Mouse (Mus musculus) hindbrain, embryonic 15.5 days (tissue): ENCODE measurements at regions not wholly inside any gene's neighbourhood (a gene's known extent, or its start where the extent isn't known, plus 50 kb on each side); places are given as distances from the start of the nearest gene placed in this dataset.

Source experiments
- ATAC-seq: fragments of 200-750 bp; cut with Nextera tagmentation; 2 replicates; pipeline ENCODE4 v1.8.0; 2017; ENCODE audit warnings: low read depth, moderate number of reproducible peaks, moderate TSS enrichment; ENCODE audit not compliant: low FRiP score
- H3K27ac ChIP-seq: fragments of 300-500 bp; sonication (generic); replicated peaks from 2 replicates; pipeline ENCODE4 v1.5.1; 2015; ENCODE audit warnings: mild to moderate bottlenecking, inconsistent platforms
- H3K27me3 ChIP-seq: fragments of 300-500 bp; sonication (generic); 2 replicates; pipeline ENCODE4 v1.6.1; 2015; ENCODE audit warnings: control low read depth, inconsistent platforms
- H3K36me3 ChIP-seq: fragments of 300-500 bp; sonication (generic); 2 replicates; pipeline ENCODE4 v1.6.1; 2015; ENCODE audit warnings: control low read depth, inconsistent platforms
- H3K4me1 ChIP-seq: fragments of 300-500 bp; sonication (generic); replicated peaks from 2 replicates; pipeline ENCODE4 v1.6.1; 2015; ENCODE audit warnings: control low read depth, inconsistent platforms
- H3K4me2 ChIP-seq: fragments of 300-500 bp; sonication (generic); 2 replicates; pipeline ENCODE4 v1.6.1; 2015; ENCODE audit warnings: moderate library complexity, mild to moderate bottlenecking, inconsistent platforms
- H3K4me3 ChIP-seq: fragments of 300-500 bp; sonication (generic); 2 replicates; pipeline ENCODE4 v1.5.1; 2015; ENCODE audit warnings: mild to moderate bottlenecking, inconsistent platforms
- H3K9ac ChIP-seq: fragments of 300-500 bp; sonication (generic); 2 replicates; pipeline ENCODE4 v1.6.1; 2015; ENCODE audit warnings: inconsistent platforms
- H3K9me3 ChIP-seq: fragments of 300-500 bp; sonication (generic); 2 replicates; pipeline ENCODE4 v1.6.1; 2016; ENCODE audit warnings: control low read depth, inconsistent platforms
- WGBS: fragments of 180-500 bp; shearing (Covaris S2); methylation state at CpG from one replicate; pipeline ENCODE4 v1.1.7; 2015; 5-methylcytosine and 5-hydroxymethylcytosine counted together

DNA sequence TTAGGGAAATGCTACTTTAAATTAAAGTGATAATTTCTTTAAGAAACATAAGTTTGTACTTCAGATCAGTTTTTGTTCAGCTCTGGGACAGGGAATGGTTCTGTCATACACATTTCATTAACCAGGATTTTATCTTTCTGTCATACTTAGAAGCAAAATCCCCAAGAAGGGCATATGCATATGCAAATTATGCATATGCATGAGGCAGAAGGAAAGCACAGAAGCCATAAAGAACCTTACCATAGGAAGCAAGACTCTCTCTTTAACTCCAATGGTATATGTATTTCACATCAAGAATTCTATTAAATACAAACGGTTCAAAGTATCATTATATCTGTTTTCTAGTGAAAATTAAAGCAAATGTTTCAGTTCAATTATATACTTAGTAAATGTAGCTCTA is 381.5 kb downstream of the Kcnj3 start:
- Histone ChIP-seq H3K36me3 (no peaks in the 10 kb centered on the region), H3K27me3 (no peaks in the 10 kb centered on the region), H3K4me2 (no peak overlapping the region), H3K4me1 (peaks cover 7% of the 10 kb centered on the region; the same call in 1 of the 2 replicates), H3K27ac (no peak overlapping the region), H3K4me3 (no peak overlapping the region), H3K9me3 (no peaks in the 10 kb centered on the region), H3K9ac (no peak overlapping the region)
- WGBS, result 83% methylated on average over 1 of the region's 1 CpGs
- ATAC-seq, result no peak

- peak overlapping the region; percentile 13; the same call in 1 of the 2 replicates for H3K4me3 ChIP-seq
- 13% methylated on average over 7 of the region's 7 CpGs for WGBS
These were observed 382.4 kb downstream of the Kcnj3 start for GRCm38 (mm10) chr2:55818220-55818619.

GRCm38 (mm10) chr2:55822726-55823125 is 387.0 kb downstream of the Kcnj3 start:
- Histone ChIP-seq H3K9me3 (no peaks in the 10 kb centered on the region), H3K4me1 (peaks cover 7% of the 10 kb centered on the region; the same call in 1 of the 2 replicates), H3K36me3 (no peaks in the 10 kb centered on the region), H3K4me3 (no peak overlapping the region), H3K4me2 (no peak overlapping the region), H3K27ac (no peak overlapping the region), H3K27me3 (no peaks in the 10 kb centered on the region), H3K9ac (no peak overlapping the region)
- ATAC-seq, result no peak

More at GRCm38 (mm10) chr2:55818220-55818619, 382.4 kb downstream of the Kcnj3 start:
- ATAC-seq, result peak; percentile 87
- peaks cover 7% of the 10 kb centered on the region; the same call in 1 of the 2 replicates for H3K4me1 ChIP-seq
- no peaks in the 10 kb centered on the region for H3K9me3 ChIP-seq
- peak overlapping the region; percentile 58 for H3K27ac ChIP-seq
- H3K4me2 ChIP-seq, result peak overlapping the region; percentile 41
- no peaks in the 10 kb centered on the region for H3K27me3 ChIP-seq
- H3K9ac ChIP-seq, result peak overlapping the region; percentile 10; the same call in 1 of the 2 replicates
- H3K36me3 ChIP-seq, result no peaks in the 10 kb centered on the region

GRCm38 (mm10) chr2:55841521-55841920 is 405.8 kb downstream of the Kcnj3 start:
- Histone ChIP-seq H3K27me3 (no peaks in the 10 kb centered on the region), H3K4me3 (no peak overlapping the region), H3K36me3 (no peaks in the 10 kb centered on the region), H3K4me1 (no peaks in the 10 kb centered on the region), H3K4me2 (no peak overlapping the region), H3K9ac (no peak overlapping the region), H3K27ac (no peak overlapping the region), H3K9me3 (no peaks in the 10 kb centered on the region)
- ATAC-seq, result no peak
- WGBS, result 68% methylated on average over 1 of the region's 1 CpGs

GRCm38 (mm10) chr2:55846832-55847382 is 411.1 kb downstream of the Kcnj3 start:
- no peak for ATAC-seq
- Histone ChIP-seq H3K9me3 (no peaks in the 10 kb centered on the region), H3K36me3 (no peaks in the 10 kb centered on the region), H3K27me3 (no peaks in the 10 kb centered on the region), H3K4me1 (no peaks in the 10 kb centered on the region), H3K27ac (no peak overlapping the region), H3K4me2 (no peak overlapping the region), H3K9ac (no peak overlapping the region), H3K4me3 (no peak overlapping the region)
- WGBS, result 60% methylated on average over 3 of the region's 3 CpGs

DNA sequence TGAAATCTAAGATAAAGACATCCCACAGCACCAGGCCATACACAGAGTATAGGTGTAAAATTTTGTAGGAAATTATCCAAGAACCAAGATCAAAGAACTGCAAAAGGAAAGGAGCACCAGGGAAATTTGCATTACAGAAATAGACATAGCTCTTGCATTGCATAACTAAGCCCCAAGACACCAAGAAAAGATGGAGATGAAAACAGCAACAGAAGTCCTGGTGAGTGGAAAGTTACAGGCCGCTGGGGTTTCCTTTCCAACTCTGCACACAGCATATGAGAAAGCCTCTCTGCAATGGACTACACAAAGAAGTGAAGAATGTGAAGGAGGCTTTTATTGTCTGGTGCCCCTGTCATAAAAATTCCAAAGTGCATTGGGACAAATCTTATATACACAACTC is 426.7 kb downstream of the Kcnj3 start:
- no peaks in the 10 kb centered on the region for H3K36me3 ChIP-seq
- H3K9me3 ChIP-seq, result no peaks in the 10 kb centered on the region
- no peak overlapping the region for H3K27ac ChIP-seq
- ATAC-seq, result no peak
- no peak overlapping the region for H3K4me3 ChIP-seq
- H3K27me3 ChIP-seq, result no peaks in the 10 kb centered on the region
- H3K9ac ChIP-seq, result no peak overlapping the region
- no peak overlapping the region for H3K4me2 ChIP-seq
- no peaks in the 10 kb centered on the region for H3K4me1 ChIP-seq
- 69% methylated on average over 1 of the region's 1 CpGs for WGBS

GRCm38 (mm10) chr2:55889976-55890375 is 454.2 kb downstream of the Kcnj3 start:
- ATAC-seq, result no peak
- 68% methylated on average over 2 of the region's 2 CpGs for WGBS

GRCm38 (mm10) chr2:55892821-55893535 is 457.2 kb downstream of the Kcnj3 start:
- Histone ChIP-seq H3K9me3 (no peaks in the 10 kb centered on the region), H3K4me3 (no peak overlapping the region), H3K4me2 (no peak overlapping the region), H3K36me3 (no peaks in the 10 kb centered on the region), H3K27ac (no peak overlapping the region), H3K27me3 (no peaks in the 10 kb centered on the region), H3K9ac (no peak overlapping the region), H3K4me1 (no peaks in the 10 kb centered on the region)
- 68% methylated on average over 1 of the region's 1 CpGs for WGBS
- no peak for ATAC-seq

More at GRCm38 (mm10) chr2:55889976-55890375, 454.2 kb downstream of the Kcnj3 start:
- no peak overlapping the region for H3K4me3 ChIP-seq
- no peak overlapping the region for H3K4me2 ChIP-seq
- H3K27ac ChIP-seq, result no peak overlapping the region
- H3K4me1 ChIP-seq, result no peaks in the 10 kb centered on the region
- H3K9ac ChIP-seq, result no peak overlapping the region
- H3K27me3 ChIP-seq, result no peaks in the 10 kb centered on the region
- H3K9me3 ChIP-seq, result no peaks in the 10 kb centered on the region
- no peaks in the 10 kb centered on the region for H3K36me3 ChIP-seq

- no peak overlapping the region for H3K4me2 ChIP-seq
- no peaks in the 10 kb centered on the region for H3K36me3 ChIP-seq
- WGBS, result 74% methylated on average over 1 of the region's 1 CpGs
- no peaks in the 10 kb centered on the region for H3K27me3 ChIP-seq
- no peak overlapping the region for H3K4me3 ChIP-seq
- no peak overlapping the region for H3K9ac ChIP-seq
- H3K27ac ChIP-seq, result no peak overlapping the region
- H3K9me3 ChIP-seq, result no peaks in the 10 kb centered on the region
- ATAC-seq, result peak; percentile 61; the same call in 1 of the 2 replicates
- no peaks in the 10 kb centered on the region for H3K4me1 ChIP-seq
These were observed 484.5 kb downstream of the Kcnj3 start for GRCm38 (mm10) chr2:55920294-55920693.
